In genomic region chr11:59308625-59309024, GRCm38 (mm10) we compare ENCODE assay signal across 9 mouse cellular contexts. TPM values are rescaled to one million over a fixed set of nuclear protein-coding genes. Genes with fewer than 3 reads are reported as not detected.
A peak's percentile ranks its signal among the peaks of the same experiment; 100 is the strongest.
DNase-seq lines count a peak whose midpoint lies in the region; ATAC-seq and TF ChIP-seq lines count a peak whose summit lies in the region.
"Had no signal": no experiment of that assay in that cellular context is flagged by ENCODE, and none has a peak within 500 bp of the region (broad histone marks: within the 10 kb centered on the region; RNA-seq: fewer than 3 reads in every experiment).

No protein-coding gene starts in this region.

- no peak for ATAC-seq in neural tube, embryonic 11.5 days (ENCODE audit: insufficient read depth, low FRiP score, low TSS enrichment)
- ATAC-seq in limb, embryonic 14.5 days (ENCODE audit: low FRiP score, low read depth): no peak
- no peak for ATAC-seq in stomach, postnatal 0 days (ENCODE audit: low FRiP score, low TSS enrichment)

- TF ChIP-seq CTCF in heart, adult 2 months (IDR thresholded peaks at IDR 0.05): no peak
- TF ChIP-seq CTCF in stomach, postnatal 0 days (IDR thresholded peaks at IDR 0.05; ENCODE audit: low read depth): no peak

- peaks cover 2% of the 10 kb centered on the region; the same call in 1 of the 2 replicates for H3K4me1 ChIP-seq in heart, adult 2 months (ENCODE audit: control insufficient read depth, insufficient read depth, low read length)
- peaks cover 30% of the 10 kb centered on the region for H3K4me1 ChIP-seq in neural tube, embryonic 11.5 days (ENCODE audit: control insufficient read depth, insufficient read depth, low read length)
- peaks cover 67% of the 10 kb centered on the region for H3K4me1 ChIP-seq in limb, embryonic 14.5 days (ENCODE audit: control insufficient read depth, insufficient read depth, low read length)
- H3K4me1 ChIP-seq in stomach, postnatal 0 days (replicated peaks; ENCODE audit: control insufficient read depth, insufficient read depth): peaks cover 6% of the 10 kb centered on the region

- no peak for TF ChIP-seq EP300 in heart, adult 2 months (IDR thresholded peaks at IDR 0.05; ENCODE audit: insufficient read depth, low read depth, low read length)
- TF ChIP-seq EP300 in stomach, postnatal 0 days (optimal IDR thresholded peaks at IDR 0.05): no peak

- H3K27me3 ChIP-seq in heart, adult 2 months (ENCODE audit: control insufficient read depth, insufficient read depth, low read length): no peaks in the 10 kb centered on the region
- peaks cover 47% of the 10 kb centered on the region for H3K27me3 ChIP-seq in neural tube, embryonic 11.5 days (ENCODE audit: control insufficient read depth, insufficient read depth, low read length)
- H3K27me3 ChIP-seq in limb, embryonic 14.5 days (ENCODE audit: control insufficient read depth, insufficient read depth, low read length): peaks cover 31% of the 10 kb centered on the region
- no peaks in the 10 kb centered on the region for H3K27me3 ChIP-seq in stomach, postnatal 0 days (ENCODE audit: control insufficient read depth, insufficient read depth, low read length)

- no peak for TF ChIP-seq POLR2A in heart, adult 2 months (IDR thresholded peaks at IDR 0.05; ENCODE audit: insufficient read depth, low read depth, low read length)
- no peak for TF ChIP-seq POLR2A in limb, embryonic 14.5 days (IDR thresholded peaks at IDR 0.05; ENCODE audit: borderline replicate concordance, extremely low read depth, insufficient read depth, insufficient read length)

- H3K79me2 ChIP-seq in heart, adult 2 months (replicated peaks; ENCODE audit: control insufficient read depth, insufficient read depth, low read length): 0 out of 2 replicates have a peak, but pooled peaks cover 2% of the 10 kb centered on the region

- DNase-seq in heart, adult 2 months: no peak
- DNase-seq in heart, adult 9 months (ENCODE audit: low spot score in 2 of 2): no peak
- DNase-seq in neural tube, embryonic 11.5 days (ENCODE audit: low spot score): no peak
- DNase-seq in neural tube, embryonic 10.5 days (ENCODE audit: extremely low spot score, low spot score): no peak
- no peak for DNase-seq in limb, embryonic 14.5 days (ENCODE audit: low spot score)
- DNase-seq in stomach, postnatal 0 days (ENCODE audit: low spot score): no peak
- DNase-seq in thymus, postnatal 36 days: no peak
- no peak for DNase-seq in gastrocnemius, adult 8-10 months (ENCODE audit: low spot score in 2 of 2)
- DNase-seq: cerebellum, adult 18-20 months had no signal

- WGBS in heart, adult 2 months: 55% methylated on average over 6 of the region's 6 CpGs
- 44% methylated on average over 6 of the region's 6 CpGs for WGBS in neural tube, embryonic 11.5 days
- 42% methylated on average over 6 of the region's 6 CpGs for WGBS in limb, embryonic 14.5 days
- WGBS in stomach, postnatal 0 days: 37% methylated on average over 6 of the region's 6 CpGs

- H3K4me3 ChIP-seq in heart, adult 2 months: no peak overlapping the region
- no peak overlapping the region for H3K4me3 ChIP-seq in neural tube, embryonic 11.5 days (ENCODE audit: low read depth, low read length)
- peak overlapping the region; percentile 75 for H3K4me3 ChIP-seq in limb, embryonic 14.5 days (replicated peaks; ENCODE audit: low read length)
- H3K4me3 ChIP-seq in stomach, postnatal 0 days (ENCODE audit: low read depth, low read length): 0 out of 2 replicates have a peak overlapping the region, but pooled peaks have one; percentile 70

- H3K27ac ChIP-seq in heart, adult 2 months: peak overlapping the region; percentile 65
- H3K27ac ChIP-seq in neural tube, embryonic 11.5 days (ENCODE audit: low read depth, low read length): no peak overlapping the region
- H3K27ac ChIP-seq in limb, embryonic 14.5 days (replicated peaks; ENCODE audit: low read depth, low read length): peak overlapping the region; percentile 55
- H3K27ac ChIP-seq in stomach, postnatal 0 days (replicated peaks): peak overlapping the region; percentile 69

- no peaks in the 10 kb centered on the region for H3K9me3 ChIP-seq in neural tube, embryonic 11.5 days (ENCODE audit: control insufficient read depth, low read length)
- H3K9me3 ChIP-seq in limb, embryonic 14.5 days (ENCODE audit: control insufficient read depth, low read length): no peaks in the 10 kb centered on the region
- no peaks in the 10 kb centered on the region for H3K9me3 ChIP-seq in stomach, postnatal 0 days (ENCODE audit: control insufficient read depth, low read length)

- no peak overlapping the region for H3K9ac ChIP-seq in heart, adult 2 months (ENCODE audit: low read depth, low read length)
- H3K9ac ChIP-seq in neural tube, embryonic 11.5 days (ENCODE audit: low read length): 0 out of 2 replicates have a peak overlapping the region, but pooled peaks have one; percentile 1
- 0 out of 2 replicates have a peak overlapping the region, but pooled peaks have one; percentile 72 for H3K9ac ChIP-seq in limb, embryonic 14.5 days (ENCODE audit: low read depth, low read length, severe bottlenecking)
- H3K9ac ChIP-seq in stomach, postnatal 0 days (ENCODE audit: low read length): peak overlapping the region; percentile 27; the same call in 1 of the 2 replicates

- H3K36me3 ChIP-seq in heart, adult 2 months (ENCODE audit: control insufficient read depth, insufficient read depth, low read length): no peaks in the 10 kb centered on the region
- no peaks in the 10 kb centered on the region for H3K36me3 ChIP-seq in neural tube, embryonic 11.5 days (ENCODE audit: control insufficient read depth, insufficient read depth, low read length)
- H3K36me3 ChIP-seq in limb, embryonic 14.5 days (ENCODE audit: control insufficient read depth, insufficient read depth, low read length): no peaks in the 10 kb centered on the region
- H3K36me3 ChIP-seq in stomach, postnatal 0 days (ENCODE audit: control insufficient read depth, insufficient read depth, low read length): no peaks in the 10 kb centered on the region

- intact Hi-C loops in heart, adult 2 months (cut with DNase I): loop anchor here (1.0 to 5.0 kb wide), 4 partner anchors 22 to 259 kb away; no protein-coding TSS in a partner anchor

- peak overlapping the region; percentile 19 for H3K4me2 ChIP-seq in neural tube, embryonic 11.5 days (ENCODE audit: low read depth)
- peak overlapping the region; percentile 90 for H3K4me2 ChIP-seq in limb, embryonic 14.5 days (replicated peaks; ENCODE audit: low read depth, low read length, severe bottlenecking)
- H3K4me2 ChIP-seq in stomach, postnatal 0 days (replicated peaks; ENCODE audit: low read depth): peak overlapping the region; percentile 90

RNA-seq across cellular contexts. Expression of gene Wnt9a, which starts 1.9 kb away (rescaled TPM):
- 1 to 10 TPM; 4.3 to 4.6 TPM for total RNA-seq in heart, adult 2 months (2021)
- 4.6 and 7.2 TPM in 2 replicates for polyA plus RNA-seq in heart, adult 2 months (2012; rRNA removed)
- 1.6 and 2.5 TPM in 2 replicates for polyA plus RNA-seq in neural tube, embryonic 11.5 days (2014; fragmentation: Nextera tagmentation; extraction: Ambion mirVana)
- polyA plus RNA-seq in limb, embryonic 14.5 days (2012; rRNA removed): 11.8 and 15.0 TPM in 2 replicates
- polyA plus RNA-seq in limb, embryonic 14.5 days (2014; fragmentation: Nextera tagmentation; extraction: Ambion mirVana): 6.2 and 6.8 TPM in 2 replicates
- polyA plus RNA-seq in stomach, postnatal 0 days (2015; fragmentation: Nextera tagmentation; extraction: Ambion mirVana): 2.3 and 2.8 TPM in 2 replicates
- 10 to 100 TPM in 1 of 4 experiments, 1 to 10 TPM in 3; 8.9 to 13.2 (median 9.5) TPM for total RNA-seq in gastrocnemius, adult 8-10 months (2022)

RNA-seq across cellular contexts. Expression of gene Wnt3a, which starts 18.1 kb away (rescaled TPM):
- not detected for total RNA-seq in heart, adult 2 months (2021)
- not detected in 2 replicates for polyA plus RNA-seq in heart, adult 2 months (2012; rRNA removed)
- polyA plus RNA-seq in neural tube, embryonic 11.5 days (2014; fragmentation: Nextera tagmentation; extraction: Ambion mirVana): 2.6 and 3.3 TPM in 2 replicates
- polyA plus RNA-seq in limb, embryonic 14.5 days (2012; rRNA removed): 1.2 TPM in 2 replicates
- polyA plus RNA-seq in limb, embryonic 14.5 days (2014; fragmentation: Nextera tagmentation; extraction: Ambion mirVana): 1.3 and 1.7 TPM in 2 replicates
- 2.0 and 2.5 TPM in 2 replicates for polyA plus RNA-seq in stomach, postnatal 0 days (2015; fragmentation: Nextera tagmentation; extraction: Ambion mirVana)
- total RNA-seq in gastrocnemius, adult 8-10 months (2022): not detected

Comparison
In these comparisons a context has a peak if more than half of its experiments do, and no peak if none do; other contexts are left out.
1. H3K4me3 ChIP-seq: peak in limb, embryonic 14.5 days (single experiment) and stomach, postnatal 0 days (single experiment); none in heart, adult 2 months (single experiment) and neural tube, embryonic 11.5 days (single experiment).
2. H3K4me2 ChIP-seq: peak in every context shown above with its lines; median percentile 90 in limb, embryonic 14.5 days; 90 in stomach, postnatal 0 days; 19 in neural tube, embryonic 11.5 days.